In genomic region chr11:56999601-57000001, GRCm38 (mm10) we compare ENCODE assay signal across 11 mouse cellular contexts. TPM values are rescaled to one million over a fixed set of nuclear protein-coding genes. Genes with fewer than 3 reads are reported as not detected.
DNase-seq lines count a peak whose midpoint lies in the region; ATAC-seq lines count a peak whose summit lies in the region.
"Had no signal": no experiment of that assay in that cellular context is flagged by ENCODE, and none has a peak within 500 bp of the region (broad histone marks: within the 10 kb centered on the region; RNA-seq: fewer than 3 reads in every experiment).

No protein-coding gene starts in this region.

- H3K36me3 ChIP-seq in heart, embryonic 16.5 days (ENCODE audit: control insufficient read depth, insufficient read depth) = no peaks in the 10 kb centered on the region
- no peaks in the 10 kb centered on the region for H3K36me3 ChIP-seq in midbrain, embryonic 13.5 days
- H3K36me3 ChIP-seq: liver, embryonic 12.5 days had no signal

- peak; percentile 72 for ATAC-seq in heart, embryonic 16.5 days (replicated peaks; ENCODE audit: extremely low read depth, insufficient read depth, low FRiP score)
- no peak for ATAC-seq in midbrain, embryonic 13.5 days
- ATAC-seq: liver, embryonic 12.5 days had no signal

- no peak overlapping the region for H3K9ac ChIP-seq in heart, embryonic 16.5 days (ENCODE audit: low read length)
- no peak overlapping the region for H3K9ac ChIP-seq in midbrain, embryonic 13.5 days (replicated peaks)
- H3K9ac ChIP-seq: liver, embryonic 12.5 days had no signal

- H3K4me2 ChIP-seq in heart, embryonic 16.5 days (ENCODE audit: low read depth, low read length) = no peak overlapping the region
- H3K4me2 ChIP-seq in midbrain, embryonic 13.5 days (replicated peaks) = no peak overlapping the region
- H3K4me2 ChIP-seq: liver, embryonic 12.5 days had no signal

- H3K4me3 ChIP-seq in heart, embryonic 16.5 days (ENCODE audit: low read length) = no peak overlapping the region
- no peak overlapping the region for H3K4me3 ChIP-seq in midbrain, embryonic 13.5 days (replicated peaks)
- H3K4me3 ChIP-seq: erythroblast, embryonic 14.5 days; layer of hippocampus, adult 2 months; liver, embryonic 12.5 days had no signal

- peaks cover 8% of the 10 kb centered on the region; the same call in 1 of the 2 replicates for H3K4me1 ChIP-seq in heart, embryonic 16.5 days (ENCODE audit: control insufficient read depth, insufficient read depth, low read length)
- H3K4me1 ChIP-seq in midbrain, embryonic 13.5 days (replicated peaks) = no peaks in the 10 kb centered on the region
- H3K4me1 ChIP-seq: liver, embryonic 12.5 days had no signal

- no peaks in the 10 kb centered on the region for H3K9me3 ChIP-seq in heart, embryonic 16.5 days (replicated peaks; ENCODE audit: control insufficient read depth, low read length)
- no peaks in the 10 kb centered on the region for H3K9me3 ChIP-seq in midbrain, embryonic 13.5 days
- H3K9me3 ChIP-seq: liver, embryonic 12.5 days had no signal

- H3K27me3 ChIP-seq in heart, embryonic 16.5 days (ENCODE audit: control insufficient read depth, insufficient read depth, low read length) = no peaks in the 10 kb centered on the region
- no peaks in the 10 kb centered on the region for H3K27me3 ChIP-seq in midbrain, embryonic 13.5 days
- H3K27me3 ChIP-seq: liver, embryonic 12.5 days had no signal

- WGBS in heart, embryonic 16.5 days = 28% methylated on average over 3 of the region's 3 CpGs
- WGBS in midbrain, embryonic 13.5 days = 89% methylated on average over 3 of the region's 3 CpGs

- H3K27ac ChIP-seq in heart, embryonic 16.5 days (ENCODE audit: low read length) = peak overlapping the region; percentile 46; the same call in 1 of the 2 replicates
- H3K27ac ChIP-seq in midbrain, embryonic 13.5 days = no peak overlapping the region
- H3K27ac ChIP-seq: layer of hippocampus, adult 2 months; liver, embryonic 12.5 days had no signal

- peak; percentile 15 for DNase-seq in right cerebral cortex, postnatal 14 days
- no peak for DNase-seq in right cerebral cortex, postnatal 25 days
- DNase-seq in cerebellum, adult 9-10 months = peak; percentile 5
- DNase-seq in skeletal muscle tissue, adult 2 months (ENCODE audit: low read depth, low spot score) = peak; percentile 27
- DNase-seq in neural tube, embryonic 10.5 days (ENCODE audit: extremely low spot score, low spot score) = no peak
- DNase-seq: thymus, postnatal 4 days had no signal

RNA-seq across cellular contexts. Expression of gene Gria1, which starts 11.6 kb away (rescaled TPM):
- 5.2 and 5.3 TPM in 2 replicates for polyA plus RNA-seq in heart, embryonic 16.5 days (2015; fragmentation: Nextera tagmentation; extraction: Ambion mirVana)
- 21.3 and 26.6 TPM in 2 replicates for polyA plus RNA-seq in midbrain, embryonic 13.5 days (2015; fragmentation: Nextera tagmentation; extraction: Ambion mirVana)
- polyA plus RNA-seq: erythroblast, embryonic 14.5 days had no signal

Comparison
In these comparisons a context has a peak if more than half of its experiments do, and no peak if none do; other contexts are left out.
1. DNase-seq: peak in right cerebral cortex, postnatal 14 days (single experiment), cerebellum, adult 9-10 months (single experiment) and skeletal muscle tissue, adult 2 months (single experiment); none in right cerebral cortex, postnatal 25 days (single experiment) and neural tube, embryonic 10.5 days (single experiment).